Mouse (Mus musculus) adrenal gland, adult 10 weeks (tissue): ENCODE data around the gene Sprr3. TPM values are rescaled to one million over a fixed set of nuclear protein-coding genes. Genes with fewer than 3 reads are reported as not detected.

Source experiments
- polyA plus RNA-seq: library from polyadenylated mRNA; stranded (reverse); fragments of 350-450 nt; fragmentation: Illumina TruSeq; extraction: RNeasy Lipid Tissue Mini Kit (QIAGEN cat#74804); gene quantifications from one replicate; pipeline ENCODE4 v1.2.3, GENCODE M21; 2014; ENCODE audit warnings: low read depth, low replicate concordance

The Sprr3 gene
- not detected for polyA plus RNA-seq

DNA sequence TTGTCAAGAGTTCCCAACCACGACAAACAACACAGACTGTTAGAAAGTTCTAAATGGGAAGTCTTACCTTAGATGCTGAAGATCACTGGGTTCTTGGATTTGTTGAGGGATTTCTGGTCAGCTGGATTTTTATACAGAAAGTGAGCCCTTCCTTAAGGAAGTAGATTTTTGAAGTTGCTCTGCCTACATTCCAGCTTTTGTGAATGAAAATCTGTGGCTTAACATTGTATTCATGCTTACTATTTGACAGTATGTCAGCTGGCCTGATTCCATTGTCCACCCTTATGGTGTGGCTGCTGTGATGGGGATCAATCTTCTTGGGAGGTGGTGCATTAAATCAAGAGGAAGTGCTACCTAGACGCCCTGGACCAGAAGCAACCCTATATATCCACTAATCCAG lies at the start of gene Sprr3:
Sprr3 (minus strand) TSS at position 101 of the 400 bp plus-strand sequence.

DNA sequence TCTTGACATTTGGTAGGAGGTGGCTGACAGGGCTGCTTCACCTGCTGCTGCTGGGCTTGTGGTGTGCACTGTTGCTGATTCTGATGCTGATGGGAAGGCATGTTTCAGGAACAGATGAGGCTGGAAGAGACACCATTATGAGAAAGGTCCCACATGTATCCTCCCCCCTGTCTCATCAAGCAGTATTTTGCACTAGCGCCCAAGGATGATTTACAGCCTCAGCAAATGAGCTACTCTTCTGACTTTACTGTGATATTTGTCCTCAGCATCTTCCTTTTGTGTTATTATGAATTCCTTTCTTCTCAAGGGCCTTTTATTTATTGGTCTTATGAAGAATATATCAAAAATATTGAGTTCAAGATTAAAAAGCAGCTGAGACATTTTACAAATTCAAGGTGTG lies 41.9 kb upstream of the Sprr3 start, which contains the start of gene Sprr4:
Sprr4 (minus strand) TSS at position 101 of the 400 bp plus-strand sequence.

DNA sequence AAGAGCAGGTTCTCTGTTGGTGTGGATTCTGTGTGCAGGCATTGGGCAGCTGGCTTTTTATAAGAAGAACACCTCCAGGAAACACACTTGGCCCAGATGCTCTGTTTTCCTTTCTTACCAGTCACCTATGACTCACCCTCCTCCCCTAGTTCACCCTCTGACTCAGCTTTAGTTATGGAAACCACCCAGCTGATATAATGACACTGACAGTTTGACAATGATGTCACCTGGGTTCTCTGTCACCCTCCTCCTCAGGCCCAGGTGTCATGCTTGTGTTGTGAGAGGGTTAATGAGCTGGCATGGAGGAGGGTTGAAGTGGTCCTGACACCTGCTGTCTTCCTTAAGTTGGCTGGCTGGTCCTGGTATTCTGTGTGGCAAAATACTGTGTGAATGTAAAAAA lies 27.3 kb upstream of the Sprr3 start, which contains the start of gene Sprr1a:
Sprr1a (minus strand) TSS at position 33 of the 400 bp plus-strand sequence.

DNA sequence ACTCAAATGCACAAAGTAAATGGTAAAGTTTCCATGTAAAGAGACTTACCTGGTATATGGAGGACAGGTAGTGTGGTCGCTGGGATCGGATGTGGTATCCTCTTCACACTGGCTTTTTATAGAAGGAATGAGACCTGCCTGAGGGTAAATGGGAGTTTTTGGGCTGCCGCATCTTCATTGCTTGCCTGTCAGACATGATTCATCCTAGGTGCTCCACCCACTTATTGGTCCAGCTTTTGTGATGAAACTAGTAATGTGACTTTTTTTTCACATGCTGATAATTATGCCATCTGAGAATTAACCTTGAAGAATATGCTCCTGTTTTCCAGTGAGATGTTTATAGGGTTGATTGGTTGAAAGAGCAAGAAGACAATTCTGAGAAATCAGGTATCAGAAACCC lies 19.8 kb downstream of the Sprr3 start, which contains the start of gene Sprr1b:
Sprr1b (minus strand) TSS at position 101 of the 400 bp plus-strand sequence.

DNA sequence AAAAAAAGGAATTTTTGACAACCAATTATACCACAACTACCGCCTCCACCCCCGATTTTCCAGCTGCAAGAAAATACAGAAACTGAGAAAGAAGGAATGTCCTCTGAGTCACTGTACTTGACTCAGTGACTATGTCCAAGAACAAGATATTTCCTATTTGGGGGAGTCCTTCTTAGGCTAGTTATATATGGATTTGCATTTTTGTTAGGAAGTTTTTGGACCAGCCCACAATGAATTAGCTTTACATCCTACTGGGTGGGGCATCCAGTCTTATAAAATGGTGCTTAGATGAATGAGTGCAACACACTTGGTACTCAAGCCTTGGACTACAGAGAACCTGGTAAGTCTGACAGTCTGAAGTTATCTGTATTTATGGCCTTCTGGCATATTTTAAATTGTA lies 26.2 kb downstream of the Sprr3 start, which contains the start of gene Sprr2k:
Sprr2k (plus strand) TSS at position 301 of the 400 bp plus-strand sequence.

DNA sequence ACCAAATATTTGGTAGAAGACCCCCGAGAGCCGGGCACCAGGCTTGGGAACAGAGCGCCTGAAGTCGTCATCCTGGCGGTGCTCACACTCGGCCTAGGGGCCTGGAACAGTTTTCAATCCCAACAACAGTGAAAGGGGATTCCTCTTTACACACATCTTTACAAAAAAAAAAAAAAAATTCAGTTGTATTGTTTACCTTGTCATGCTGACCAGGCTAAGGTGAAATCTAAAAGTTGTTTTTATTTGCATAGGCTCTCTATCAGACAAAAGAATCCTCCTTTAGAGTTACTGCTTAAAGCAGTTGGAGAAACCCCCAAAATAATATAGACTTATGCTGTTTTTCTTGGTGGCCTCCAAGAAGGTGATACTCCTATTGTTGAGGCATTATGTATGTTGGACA lies 29.2 kb downstream of the Sprr3 start, which contains the start of gene Gm9774:
Gm9774 (minus strand) TSS at position 101 of the 400 bp plus-strand sequence.

DNA sequence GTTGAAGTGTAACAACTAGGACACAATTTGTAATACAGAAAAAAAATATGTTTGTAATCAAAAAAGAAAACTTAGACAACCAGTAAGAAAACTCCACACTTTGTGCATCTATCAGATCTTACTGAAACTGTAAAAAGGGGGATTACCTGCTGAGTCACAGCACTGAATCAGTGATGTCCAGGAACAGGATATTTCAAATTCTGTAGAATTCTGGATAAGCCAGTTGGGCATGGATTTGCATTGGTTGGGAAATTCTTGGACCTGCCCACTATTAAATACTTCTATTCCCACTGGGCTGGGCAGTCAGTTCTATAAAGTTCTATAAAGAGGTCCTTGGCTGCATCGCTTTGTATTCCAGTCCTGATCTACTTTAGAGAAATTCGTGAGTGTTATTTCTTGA lies 40.7 kb downstream of the Sprr3 start, which contains the start of gene Sprr2j-ps:
Sprr2j-ps (plus strand) TSS at position 301 of the 400 bp plus-strand sequence.

DNA sequence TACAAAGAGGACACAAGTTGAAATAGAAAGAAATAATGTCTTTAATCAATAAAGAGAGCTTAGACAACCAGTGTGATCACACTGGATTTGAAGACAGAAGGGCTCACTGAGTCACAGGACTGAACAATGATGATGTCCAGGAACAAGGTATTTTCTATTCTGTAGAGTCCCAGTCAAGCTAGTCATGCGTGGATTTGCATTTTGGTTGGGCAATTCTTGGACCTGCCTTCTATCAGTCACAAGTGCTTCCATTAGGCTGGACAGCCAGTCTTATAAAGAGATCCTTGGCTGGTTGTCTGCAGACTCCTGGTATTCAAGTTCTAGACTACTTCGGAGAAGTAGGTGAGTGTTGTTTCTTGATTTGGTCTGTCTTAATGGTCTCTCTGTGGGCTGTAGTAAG lies 50.8 kb downstream of the Sprr3 start, which contains the start of gene Sprr2i:
Sprr2i (plus strand) TSS at position 301 of the 400 bp plus-strand sequence.

Other genes starting within 250 kb of the Sprr3 start
- gene Sprr2a1, start 242.9 kb downstream of the Sprr3 start, polyA plus RNA-seq = not detected
- gene Sprr2a2, start 242.8 kb downstream of the Sprr3 start, polyA plus RNA-seq = 0.41 TPM
- gene Sprr2a3, start 173.3 kb downstream of the Sprr3 start, polyA plus RNA-seq = not detected
- not detected for gene Sprr2b, start 142.1 kb downstream of the Sprr3 start, polyA plus RNA-seq
- not detected for gene Sprr2d, start 119.6 kb downstream of the Sprr3 start, polyA plus RNA-seq
- gene Sprr2e, start 106.6 kb downstream of the Sprr3 start, polyA plus RNA-seq = not detected
- gene Sprr2f, start 93.5 kb downstream of the Sprr3 start, polyA plus RNA-seq = not detected
- gene Sprr2h, start 73.0 kb downstream of the Sprr3 start, polyA plus RNA-seq = not detected
- not detected for gene Sprr2i, start 50.7 kb downstream of the Sprr3 start, polyA plus RNA-seq
- gene Sprr2j-ps, start 40.6 kb downstream of the Sprr3 start, polyA plus RNA-seq = not detected
- 10.1 TPM for gene Gm9774, start 29.3 kb downstream of the Sprr3 start, polyA plus RNA-seq
- gene Sprr2k, start 26.1 kb downstream of the Sprr3 start, polyA plus RNA-seq = not detected
- gene Sprr1b, start 19.9 kb downstream of the Sprr3 start, polyA plus RNA-seq = not detected
- gene Sprr1a, start 27.2 kb upstream of the Sprr3 start, polyA plus RNA-seq = not detected
- not detected for gene Sprr4, start 41.8 kb upstream of the Sprr3 start, polyA plus RNA-seq
- gene 2310046K23Rik, start 75.8 kb upstream of the Sprr3 start, polyA plus RNA-seq = not detected
- gene Ivl, start 115.0 kb upstream of the Sprr3 start, polyA plus RNA-seq = not detected
- not detected for gene Smcp, start 130.3 kb upstream of the Sprr3 start, polyA plus RNA-seq
- not detected for gene 2210017I01Rik, start 148.8 kb upstream of the Sprr3 start, polyA plus RNA-seq
- not detected for gene Lce6a, start 162.9 kb upstream of the Sprr3 start, polyA plus RNA-seq
- not detected for gene Lce1a1, start 189.6 kb upstream of the Sprr3 start, polyA plus RNA-seq
- gene Lce1b, start 198.2 kb upstream of the Sprr3 start, polyA plus RNA-seq = not detected
- gene Lce1a2, start 211.6 kb upstream of the Sprr3 start, polyA plus RNA-seq = not detected
- not detected for gene Lce1c, start 220.5 kb upstream of the Sprr3 start, polyA plus RNA-seq
- not detected for gene Lce1d, start 228.5 kb upstream of the Sprr3 start, polyA plus RNA-seq